ENCODE assay signal across 22 mouse cellular contexts in genomic region chr6:22448906-22449305, GRCm38 (mm10).
DNase-seq lines count a peak whose midpoint lies in the region; ATAC-seq and TF ChIP-seq lines count a peak whose summit lies in the region.
"Had no signal": no experiment of that assay in that cellular context is flagged by ENCODE, and none has a peak within 500 bp of the region (broad histone marks: within the 10 kb centered on the region; RNA-seq: fewer than 3 reads in every experiment).

No protein-coding gene starts in this region.

- no peak overlapping the region for H3K9ac ChIP-seq in intestine, embryonic 16.5 days (ENCODE audit: low read depth, low read length)
- H3K9ac ChIP-seq in intestine, embryonic 15.5 days: no peak overlapping the region
- no peak overlapping the region for H3K9ac ChIP-seq in intestine, postnatal 0 days (ENCODE audit: low read depth, low read length)
- no peak overlapping the region for H3K9ac ChIP-seq in lung, postnatal 0 days (replicated peaks; ENCODE audit: low read depth)
- H3K9ac ChIP-seq: embryonic facial prominence, embryonic 12.5 days; forebrain, embryonic 12.5 days had no signal

- WGBS in intestine, embryonic 16.5 days: 77% methylated on average over 9 of the region's 9 CpGs
- 78% methylated on average over 9 of the region's 9 CpGs for WGBS in intestine, embryonic 15.5 days
- 45% methylated on average over 9 of the region's 9 CpGs for WGBS in intestine, postnatal 0 days
- WGBS in lung, postnatal 0 days: 81% methylated on average over 9 of the region's 9 CpGs

- peak; percentile 66 for DNase-seq in 3T3-L1 (ENCODE audit: low read depth, low spot score)
- DNase-seq in NIH3T3 (ENCODE audit: low read depth): peak; percentile 76
- no peak for DNase-seq in lung, postnatal 0 days (ENCODE audit: low spot score)
- no peak for DNase-seq in adrenal gland, adult 8-10 months
- DNase-seq: adrenal gland, adult 2 months; adrenal gland, postnatal 14 days; adrenal gland, postnatal 36 days; cerebellum, adult 11-12 months; cerebellum, adult 2 months; cerebellum, adult 9-10 months; cerebellum, postnatal 10 days; cerebellum, postnatal 25 days had no signal

- peak; percentile 32; the same call in 1 of the 2 replicates for ATAC-seq in intestine, embryonic 16.5 days
- ATAC-seq in intestine, embryonic 15.5 days: no peak
- ATAC-seq in intestine, postnatal 0 days: 0 out of 2 replicates have a peak, but pooled peaks have one; percentile 16
- no peak for ATAC-seq in lung, postnatal 0 days
- ATAC-seq: forebrain, embryonic 14.5 days; forebrain, embryonic 16.5 days had no signal

- no peaks in the 10 kb centered on the region for H3K4me1 ChIP-seq in intestine, embryonic 16.5 days (ENCODE audit: control insufficient read depth, insufficient read depth, low read length)
- H3K4me1 ChIP-seq in intestine, embryonic 15.5 days (replicated peaks): no peaks in the 10 kb centered on the region
- H3K4me1 ChIP-seq in intestine, postnatal 0 days (replicated peaks; ENCODE audit: control insufficient read depth, insufficient read depth, low read length): no peaks in the 10 kb centered on the region
- H3K4me1 ChIP-seq in lung, postnatal 0 days (ENCODE audit: insufficient read depth, low read depth, low read length): no peaks in the 10 kb centered on the region
- H3K4me1 ChIP-seq: forebrain, embryonic 12.5 days had no signal

- no peak overlapping the region for H3K4me2 ChIP-seq in intestine, embryonic 16.5 days (ENCODE audit: low read depth, low read length)
- H3K4me2 ChIP-seq in intestine, embryonic 15.5 days (replicated peaks): no peak overlapping the region
- no peak overlapping the region for H3K4me2 ChIP-seq in intestine, postnatal 0 days (replicated peaks; ENCODE audit: low read depth)
- H3K4me2 ChIP-seq in lung, postnatal 0 days (replicated peaks; ENCODE audit: low read depth, low read length): no peak overlapping the region
- H3K4me2 ChIP-seq: embryonic facial prominence, embryonic 12.5 days; forebrain, embryonic 12.5 days had no signal

- H3K27me3 ChIP-seq in intestine, embryonic 16.5 days (replicated peaks; ENCODE audit: control insufficient read depth, insufficient read depth, low read length): no peaks in the 10 kb centered on the region
- no peaks in the 10 kb centered on the region for H3K27me3 ChIP-seq in intestine, embryonic 15.5 days (replicated peaks)
- H3K27me3 ChIP-seq in intestine, postnatal 0 days (replicated peaks; ENCODE audit: control insufficient read depth, insufficient read depth, low read length): no peaks in the 10 kb centered on the region
- no peaks in the 10 kb centered on the region for H3K27me3 ChIP-seq in lung, postnatal 0 days (replicated peaks; ENCODE audit: insufficient read depth, low read length)
- H3K27me3 ChIP-seq: embryonic facial prominence, embryonic 12.5 days; forebrain, embryonic 12.5 days had no signal

- H3K9me3 ChIP-seq in intestine, embryonic 16.5 days (ENCODE audit: control insufficient read depth, low read length): no peaks in the 10 kb centered on the region
- H3K9me3 ChIP-seq in intestine, embryonic 15.5 days: no peaks in the 10 kb centered on the region
- H3K9me3 ChIP-seq in intestine, postnatal 0 days (ENCODE audit: control insufficient read depth): no peaks in the 10 kb centered on the region
- H3K9me3 ChIP-seq in lung, postnatal 0 days (ENCODE audit: low read length): no peaks in the 10 kb centered on the region
- H3K9me3 ChIP-seq: embryonic facial prominence, embryonic 10.5 days; embryonic facial prominence, embryonic 12.5 days; forebrain, embryonic 10.5 days; forebrain, embryonic 12.5 days had no signal

- no peak for TF ChIP-seq CTCF in intestine, postnatal 0 days (IDR thresholded peaks at IDR 0.05; ENCODE audit: low read depth)
- TF ChIP-seq CTCF in lung, postnatal 0 days (IDR thresholded peaks at IDR 0.05): no peak

- H3K36me3 ChIP-seq in intestine, embryonic 16.5 days (ENCODE audit: control insufficient read depth, insufficient read depth, low read length): no peaks in the 10 kb centered on the region
- H3K36me3 ChIP-seq in intestine, embryonic 15.5 days: no peaks in the 10 kb centered on the region
- no peaks in the 10 kb centered on the region for H3K36me3 ChIP-seq in intestine, postnatal 0 days (ENCODE audit: control insufficient read depth, insufficient read depth)
- no peaks in the 10 kb centered on the region for H3K36me3 ChIP-seq in lung, postnatal 0 days (ENCODE audit: insufficient read depth, low read length)
- H3K36me3 ChIP-seq: embryonic facial prominence, embryonic 10.5 days; embryonic facial prominence, embryonic 12.5 days; forebrain, embryonic 10.5 days; forebrain, embryonic 12.5 days had no signal

- no peak for TF ChIP-seq EP300 in lung, postnatal 0 days (IDR thresholded peaks at IDR 0.05)

- H3K27ac ChIP-seq in intestine, embryonic 16.5 days (ENCODE audit: low read length): no peak overlapping the region
- H3K27ac ChIP-seq in intestine, embryonic 15.5 days: no peak overlapping the region
- H3K27ac ChIP-seq in intestine, postnatal 0 days (ENCODE audit: low read depth, low read length): no peak overlapping the region
- H3K27ac ChIP-seq in lung, postnatal 0 days (ENCODE audit: low read length): no peak overlapping the region
- H3K27ac ChIP-seq: embryonic facial prominence, embryonic 10.5 days; embryonic facial prominence, embryonic 12.5 days; forebrain, embryonic 10.5 days; forebrain, embryonic 12.5 days had no signal

- no peak overlapping the region for H3K4me3 ChIP-seq in intestine, embryonic 16.5 days (ENCODE audit: low read length)
- no peak overlapping the region for H3K4me3 ChIP-seq in intestine, embryonic 15.5 days (replicated peaks)
- no peak overlapping the region for H3K4me3 ChIP-seq in intestine, postnatal 0 days (ENCODE audit: low read depth, low read length)
- H3K4me3 ChIP-seq in lung, postnatal 0 days (ENCODE audit: low read depth, low read length): no peak overlapping the region
- H3K4me3 ChIP-seq: embryonic facial prominence, embryonic 10.5 days; embryonic facial prominence, embryonic 12.5 days; erythroblast, embryonic 14.5 days; forebrain, embryonic 10.5 days; forebrain, embryonic 12.5 days had no signal

Comparison
In these comparisons a context has a peak if more than half of its experiments do, and no peak if none do; other contexts are left out.
1. ATAC-seq: peak in intestine, embryonic 16.5 days (single experiment) and intestine, postnatal 0 days (single experiment); none in intestine, embryonic 15.5 days (single experiment) and lung, postnatal 0 days (single experiment).
2. DNase-seq: peak in 3T3-L1 (single experiment) and NIH3T3 (single experiment); none in lung, postnatal 0 days (single experiment) and adrenal gland, adult 8-10 months (single experiment).